Mouse (Mus musculus) gastrocnemius, adult 2 months (tissue): ENCODE measurements around the gene 1810046K07Rik. TPM values are rescaled to one million over a fixed set of nuclear protein-coding genes. Genes with fewer than 3 reads are reported as not detected.

Experiments
- DNase-seq: peaks from one replicate; pipeline ENCODE4 v3.0.0; 2022
- H3K27ac ChIP-seq: fragments of 200-600 bp; 2 replicates; pipeline ENCODE4 v1.8.1; 2022; ENCODE audit warnings: mild to moderate bottlenecking
- H3K4me3 ChIP-seq: fragments of 200-600 bp; 2 replicates; pipeline ENCODE4 v1.8.1; 2022; ENCODE audit warnings: mild to moderate bottlenecking, moderate library complexity
- CTCF ChIP-seq: fragments of 200-600 bp; IDR thresholded peaks from 2 replicates; pipeline ENCODE4 v1.8.1; 2022; ENCODE audit warnings: antibody characterized with exemption, mild to moderate bottlenecking, moderate library complexity
- intact Hi-C: fragments of 180-260 bp; cut with DNase I; formaldehyde crosslinking; loops from one replicate; pipeline ENCODE4 v1.15.1; 2025
- total RNA-seq, 2 experiments: library from RNA; stranded (reverse); gene quantifications; 2 replicates each; pipeline ENCODE4 v1.2.3; 2021

Gene 1810046K07Rik
- total RNA-seq, 2 experiments from 2014 or later, result not detected

- DNase-seq, result no peak
- intact Hi-C loops, result no loop called here
Measured at GRCm38 (mm10) chr9:51324406-51325065, 4.2 kb downstream of the 1810046K07Rik start.

GRCm38 (mm10) chr9:51320096-51320495 is 8.6 kb downstream of the 1810046K07Rik start:
- TF ChIP-seq CTCF, result no peak
- intact Hi-C loops, result no loop called here
- DNase-seq, result no peak
- Histone ChIP-seq H3K4me3 (no peak overlapping the region), H3K27ac (no peak overlapping the region)

More at GRCm38 (mm10) chr9:51324406-51325065, 4.2 kb downstream of the 1810046K07Rik start:
- no peak overlapping the region for H3K4me3 ChIP-seq
- TF ChIP-seq CTCF, result no peak
- H3K27ac ChIP-seq, result no peak overlapping the region

DNA sequence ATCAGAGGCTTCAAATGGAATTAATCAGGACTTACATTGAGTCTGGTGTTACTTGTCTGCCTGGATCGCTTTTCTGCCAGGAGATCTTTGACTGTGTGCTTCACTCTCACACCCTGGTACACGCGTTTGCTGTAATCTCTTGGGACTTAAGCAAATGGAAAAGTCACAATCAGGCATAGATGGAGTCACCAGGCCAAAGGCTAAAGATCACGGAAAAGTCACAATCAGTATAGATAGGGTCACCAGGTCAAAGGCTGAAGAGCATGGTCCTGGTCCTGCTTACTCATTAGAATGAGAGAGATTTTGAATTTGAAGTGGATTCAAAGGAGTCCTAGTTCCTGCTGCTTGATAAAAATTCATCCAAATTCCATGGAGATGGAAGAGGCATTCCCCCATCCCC is 10.5 kb downstream of the 1810046K07Rik start:
- no peak overlapping the region for H3K27ac ChIP-seq
- TF ChIP-seq CTCF, result no peak
- DNase-seq, result no peak
- intact Hi-C loops, result no loop called here
- no peak overlapping the region for H3K4me3 ChIP-seq

- TF ChIP-seq CTCF, result no peak
- intact Hi-C loops, result no loop called here
- Histone ChIP-seq H3K27ac (no peak overlapping the region), H3K4me3 (no peak overlapping the region)
- no peak for DNase-seq
Measured at GRCm38 (mm10) chr9:51317322-51317721, 11.4 kb downstream of the 1810046K07Rik start.

- Histone ChIP-seq H3K4me3 (no peak overlapping the region), H3K27ac (no peak overlapping the region)
- no peak for DNase-seq
- intact Hi-C loops, result no loop called here
- TF ChIP-seq CTCF, result no peak
Measured at GRCm38 (mm10) chr9:51315402-51316063, 13.2 kb downstream of the 1810046K07Rik start.

GRCm38 (mm10) chr9:51312554-51313317 is 16.0 kb downstream of the 1810046K07Rik start:
- Histone ChIP-seq H3K27ac (no peak overlapping the region), H3K4me3 (no peak overlapping the region)
- intact Hi-C loops, result no loop called here
- DNase-seq, result no peak
- no peak for TF ChIP-seq CTCF

DNA sequence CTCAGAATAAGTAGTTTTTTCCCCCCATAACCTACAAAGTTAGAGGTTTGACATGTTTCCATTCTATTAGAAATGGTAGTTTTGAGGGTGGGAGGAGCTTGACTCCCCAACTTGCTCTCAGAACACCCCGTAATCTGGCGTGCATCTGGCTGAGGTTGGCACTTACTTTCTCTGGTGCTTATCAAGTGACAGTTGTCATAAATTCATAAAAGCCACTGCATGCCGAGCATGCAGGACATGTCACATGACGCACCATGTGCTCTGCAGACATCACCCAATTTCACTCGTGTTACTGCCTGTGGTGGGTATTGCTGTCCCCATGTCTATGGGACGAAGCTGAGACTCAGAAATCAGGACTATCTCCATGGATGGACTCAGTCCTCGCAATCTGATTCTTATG is 18.2 kb downstream of the 1810046K07Rik start:
- H3K27ac ChIP-seq, result no peak overlapping the region
- no peak for TF ChIP-seq CTCF
- intact Hi-C loops, result no loop called here

GRCm38 (mm10) chr9:51306351-51306750 is 22.4 kb downstream of the 1810046K07Rik start:
- TF ChIP-seq CTCF, result no peak
- Histone ChIP-seq H3K4me3 (no peak overlapping the region), H3K27ac (no peak overlapping the region)
- no peak for DNase-seq
- intact Hi-C loops, result no loop called here

More for the DNA sequence above, 18.2 kb downstream of the 1810046K07Rik start:
- no peak for DNase-seq
- no peak overlapping the region for H3K4me3 ChIP-seq

GRCm38 (mm10) chr9:51305146-51305545 is 23.6 kb downstream of the 1810046K07Rik start:
- intact Hi-C loops, result no loop called here
- no peak overlapping the region for H3K27ac ChIP-seq
- peak; percentile 24 for DNase-seq
- no peak for TF ChIP-seq CTCF
- H3K4me3 ChIP-seq, result no peak overlapping the region

GRCm38 (mm10) chr9:51303980-51304379 is 24.7 kb downstream of the 1810046K07Rik start:
- DNase-seq, result no peak
- Histone ChIP-seq H3K4me3 (no peak overlapping the region), H3K27ac (no peak overlapping the region)
- intact Hi-C loops, result no loop called here
- TF ChIP-seq CTCF, result no peak

DNA sequence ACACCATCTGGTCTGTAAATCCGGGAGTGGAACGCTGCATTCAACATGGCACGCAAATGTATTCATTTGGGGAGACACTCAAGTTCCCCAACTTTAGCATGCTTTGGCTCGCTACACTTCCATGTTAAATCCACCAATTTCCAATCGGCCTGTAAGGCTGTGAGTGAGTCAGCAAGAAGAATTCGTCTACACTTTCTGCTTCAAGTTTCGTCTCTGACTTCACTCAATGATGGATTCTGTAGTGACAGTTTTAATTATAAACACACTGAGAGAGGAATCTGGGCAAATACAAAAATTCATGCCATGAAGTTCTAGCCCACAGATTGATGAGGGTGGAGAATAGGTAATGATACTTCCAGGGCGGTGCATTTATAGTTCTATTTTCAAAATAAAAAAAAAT is 35.2 kb downstream of the 1810046K07Rik start:
- intact Hi-C loops, result no loop called here
- Histone ChIP-seq H3K4me3 (no peak overlapping the region), H3K27ac (no peak overlapping the region)
- TF ChIP-seq CTCF, result no peak
- no peak for DNase-seq

DNA sequence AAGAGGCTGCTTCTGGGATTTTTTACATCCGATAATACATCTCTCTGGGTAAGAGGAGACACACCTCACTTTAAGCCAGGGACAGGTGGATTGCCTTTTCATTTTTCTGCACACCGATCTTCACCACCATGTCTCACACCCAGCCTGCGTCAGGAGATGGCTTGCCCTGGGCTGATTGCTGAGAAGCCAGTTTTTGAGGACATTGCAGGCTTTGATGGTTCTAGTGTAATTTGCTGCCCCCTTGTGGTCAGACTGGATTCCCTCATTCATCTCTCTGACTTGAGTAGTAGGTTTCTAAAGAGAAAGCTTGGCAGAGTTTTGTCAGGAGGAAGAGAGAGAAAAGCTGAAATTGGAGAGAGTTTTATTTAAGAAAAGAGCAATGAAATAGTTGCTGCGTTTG is 36.0 kb downstream of the 1810046K07Rik start:
- peak; percentile 75 for DNase-seq
- intact Hi-C loops, result loop anchor here (1.0 kb wide), 1 partner anchor 131 kb away; no protein-coding TSS in a partner anchor
- TF ChIP-seq CTCF, result peak; percentile 90
- no peak overlapping the region for H3K4me3 ChIP-seq
- no peak overlapping the region for H3K27ac ChIP-seq

- DNase-seq, result no peak
- TF ChIP-seq CTCF, result no peak
- Histone ChIP-seq H3K4me3 (no peak overlapping the region), H3K27ac (no peak overlapping the region)
- intact Hi-C loops, result no loop called here
Measured at GRCm38 (mm10) chr9:51290980-51291379, 37.7 kb downstream of the 1810046K07Rik start.
